Mouse (Mus musculus): Measurements from ENCODE around the gene Sbno2. TPM values are rescaled to one million over a fixed set of nuclear protein-coding genes. Genes with fewer than 3 reads are reported as not detected.

The Sbno2 gene
- polyA plus RNA-seq, 1 experiment from 2014 or later, result 8.3 TPM

DNA sequence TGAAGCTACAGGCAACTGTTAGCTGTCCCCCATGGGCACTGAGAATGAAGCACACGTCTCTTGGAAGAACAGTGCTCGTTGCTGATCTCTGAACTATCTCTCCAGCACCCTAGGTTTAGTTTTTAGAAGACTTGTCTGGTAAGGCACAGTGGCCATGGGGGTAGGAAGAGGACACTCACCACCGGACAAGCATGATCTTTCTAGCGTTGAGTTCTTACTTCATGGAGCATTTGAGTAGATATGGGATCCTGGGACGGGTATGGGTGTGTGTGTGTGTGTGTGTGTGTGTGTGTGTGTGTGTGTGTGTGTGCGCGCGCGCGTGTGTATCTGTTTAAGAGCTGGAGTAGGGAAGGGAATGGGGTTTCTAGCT lies 35.3 kb upstream of the Sbno2 start, which contains the start of gene Cbarp:
Gene Cbarp, minus strand, starts transcription at position 170 of the 370 bp plus-strand sequence.
- no peaks in the 10 kb centered on the region for H3K9me3 ChIP-seq (replicated peaks)
- 72% methylated on average over 10 of the region's 10 CpGs for WGBS
- peak within 1 kb of the TSS; percentile 87 for H3K27ac ChIP-seq
- H3K4me3 ChIP-seq, result peak within 1 kb of the TSS; percentile 78
- H3K27me3 ChIP-seq, result peaks cover 22% of the 10 kb centered on the region
- no peak for ATAC-seq (replicated peaks; ENCODE audit: insufficient number of reproducible peaks, insufficient read depth, low FRiP score, low read depth)
- H3K9ac ChIP-seq, result peak within 1 kb of the TSS; percentile 54
- peaks cover 24% of the 10 kb centered on the region for H3K36me3 ChIP-seq
- H3K4me2 ChIP-seq, result peak within 1 kb of the TSS; percentile 99
- H3K4me1 ChIP-seq (replicated peaks), result peaks cover 80% of the 10 kb centered on the region

DNA sequence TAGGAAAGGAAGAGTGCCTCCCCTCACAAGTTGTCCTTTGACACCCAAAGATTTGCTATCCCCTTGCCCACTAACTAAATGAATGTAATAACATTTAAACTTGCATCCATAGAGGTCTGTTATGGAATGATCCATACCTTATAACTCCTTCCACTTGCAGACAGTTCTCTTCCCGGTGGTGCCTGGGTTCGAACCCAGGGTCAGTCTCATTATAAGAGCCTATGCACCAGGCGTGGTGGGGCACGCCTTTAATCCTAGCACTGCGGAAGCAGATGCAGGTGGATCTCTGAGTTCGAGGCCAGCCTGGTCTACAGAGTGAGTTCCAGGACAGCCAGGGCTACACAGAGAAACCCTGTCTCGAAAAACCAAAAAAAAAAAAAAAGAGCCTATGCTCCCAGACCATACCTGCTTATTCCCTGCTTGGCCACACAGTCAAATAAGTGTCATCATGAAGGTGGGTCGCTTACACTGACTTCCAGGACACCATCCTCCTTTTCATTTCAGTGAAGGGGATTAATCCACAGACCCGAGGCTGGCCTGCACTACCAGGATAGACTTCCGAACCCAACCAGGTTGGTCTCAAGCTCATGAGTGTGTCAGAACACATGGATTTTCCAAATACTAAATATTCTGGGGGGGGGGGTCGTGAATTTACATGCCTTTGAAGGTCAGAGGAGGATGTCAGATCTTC lies 34.7 kb upstream of the Sbno2 start:
- no peak for ATAC-seq (replicated peaks; ENCODE audit: insufficient number of reproducible peaks, insufficient read depth, low FRiP score, low read depth)
- H3K27me3 ChIP-seq, result peaks cover 22% of the 10 kb centered on the region
- peak overlapping the region; percentile 99; the same call in 1 of the 2 replicates for H3K4me2 ChIP-seq
- 75% methylated on average over 11 of the region's 11 CpGs for WGBS
- no peaks in the 10 kb centered on the region for H3K9me3 ChIP-seq (replicated peaks)
- peak overlapping the region; percentile 87; the same call in 1 of the 2 replicates for H3K27ac ChIP-seq
- peaks cover 19% of the 10 kb centered on the region for H3K36me3 ChIP-seq
- no peak overlapping the region for H3K9ac ChIP-seq
- peaks cover 75% of the 10 kb centered on the region for H3K4me1 ChIP-seq (replicated peaks)
- H3K4me3 ChIP-seq, result peak overlapping the region; percentile 66; the same call in 1 of the 2 replicates

DNA sequence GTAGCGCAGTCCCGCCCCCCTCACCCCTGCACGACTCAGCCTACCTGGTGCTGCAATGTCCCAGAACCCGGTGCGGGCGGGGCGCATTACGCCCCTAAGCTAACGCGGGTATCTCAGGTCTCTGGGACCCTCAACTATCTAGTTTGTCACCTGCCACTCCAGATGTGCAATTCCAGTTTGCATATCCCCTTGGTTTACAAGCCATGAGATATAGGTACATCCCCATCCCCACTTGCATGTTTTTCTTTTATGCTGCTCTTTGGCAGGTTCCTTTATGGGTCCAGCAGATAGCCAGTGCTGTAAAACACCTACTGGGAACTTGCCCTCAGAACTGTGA lies 34.0 kb upstream of the Sbno2 start:
- Histone ChIP-seq H3K4me1 (replicated peaks) (peaks cover 68% of the 10 kb centered on the region), H3K9me3 (replicated peaks) (no peaks in the 10 kb centered on the region), H3K4me3 (peak overlapping the region; percentile 66), H3K27ac (no peak overlapping the region), H3K27me3 (peaks cover 22% of the 10 kb centered on the region), H3K4me2 (peak overlapping the region; percentile 99), H3K9ac (peak overlapping the region; percentile 67), H3K36me3 (peaks cover 12% of the 10 kb centered on the region)
- 0% methylated on average over 9 of the region's 10 CpGs for WGBS
- no peak for ATAC-seq (replicated peaks; ENCODE audit: insufficient number of reproducible peaks, insufficient read depth, low FRiP score, low read depth)

DNA sequence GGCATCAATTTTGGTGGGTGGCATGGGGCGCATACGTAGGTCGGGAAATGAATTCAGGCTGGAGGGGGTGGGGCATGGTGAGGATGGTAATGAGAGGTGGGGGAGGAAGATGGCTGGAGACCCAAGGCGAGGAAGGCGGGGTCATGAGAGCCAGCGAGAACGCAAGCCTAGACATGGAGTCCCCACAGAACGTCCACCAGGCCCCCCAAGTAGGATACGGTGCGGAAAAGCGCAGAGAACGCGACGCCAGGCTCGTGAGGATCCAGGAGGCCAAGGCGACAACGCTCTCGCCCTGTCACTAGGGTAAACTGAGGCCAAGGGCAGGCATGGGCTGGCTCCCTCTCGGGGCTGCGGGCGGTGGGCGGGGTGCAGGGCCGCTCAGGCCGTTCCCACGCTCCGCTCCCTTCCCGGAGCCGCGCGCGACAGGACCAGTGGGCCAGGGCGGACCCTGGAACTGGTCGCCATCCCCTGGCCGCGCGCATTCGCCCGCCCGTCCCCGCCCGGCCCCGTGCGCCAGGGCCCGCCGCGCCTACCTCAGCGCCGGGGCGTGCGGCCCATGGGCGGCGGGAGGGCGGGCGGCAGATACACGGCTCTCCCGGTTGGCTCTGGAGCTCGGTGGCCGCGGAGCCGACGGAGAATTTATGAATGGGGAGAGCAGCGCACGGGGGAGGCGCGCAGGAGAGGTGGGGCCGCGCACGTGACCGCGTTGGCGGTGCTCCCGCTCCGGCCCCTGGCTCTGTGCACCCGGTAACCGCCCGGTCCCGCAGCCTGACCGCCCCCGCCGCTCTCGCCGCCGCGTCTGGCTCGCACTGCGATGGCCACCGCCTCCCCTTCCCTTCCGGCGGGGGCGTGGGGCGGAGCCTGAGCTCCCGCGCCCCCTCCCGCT lies 33.4 kb upstream of the Sbno2 start, which contains the start of gene Atp5d:
Gene Atp5d, plus strand, starts transcription at position 80 of the 886 bp plus-strand sequence.
- Histone ChIP-seq H3K9ac (peak within 1 kb of the TSS; percentile 67), H3K4me2 (peak within 1 kb of the TSS; percentile 99), H3K27ac (peak within 1 kb of the TSS; percentile 25; the same call in 1 of the 2 replicates), H3K4me3 (peak within 1 kb of the TSS; percentile 66), H3K27me3 (peaks cover 22% of the 10 kb centered on the region), H3K9me3 (replicated peaks) (no peaks in the 10 kb centered on the region), H3K4me1 (replicated peaks) (peaks cover 68% of the 10 kb centered on the region), H3K36me3 (peaks cover 6% of the 10 kb centered on the region; the same call in 1 of the 2 replicates)
- WGBS, result under 1% methylated on average over 71 of the region's 94 CpGs
- ATAC-seq (replicated peaks; ENCODE audit: insufficient number of reproducible peaks, insufficient read depth, low FRiP score, low read depth), result peak; percentile 4; the same call in 1 of the 2 replicates

DNA sequence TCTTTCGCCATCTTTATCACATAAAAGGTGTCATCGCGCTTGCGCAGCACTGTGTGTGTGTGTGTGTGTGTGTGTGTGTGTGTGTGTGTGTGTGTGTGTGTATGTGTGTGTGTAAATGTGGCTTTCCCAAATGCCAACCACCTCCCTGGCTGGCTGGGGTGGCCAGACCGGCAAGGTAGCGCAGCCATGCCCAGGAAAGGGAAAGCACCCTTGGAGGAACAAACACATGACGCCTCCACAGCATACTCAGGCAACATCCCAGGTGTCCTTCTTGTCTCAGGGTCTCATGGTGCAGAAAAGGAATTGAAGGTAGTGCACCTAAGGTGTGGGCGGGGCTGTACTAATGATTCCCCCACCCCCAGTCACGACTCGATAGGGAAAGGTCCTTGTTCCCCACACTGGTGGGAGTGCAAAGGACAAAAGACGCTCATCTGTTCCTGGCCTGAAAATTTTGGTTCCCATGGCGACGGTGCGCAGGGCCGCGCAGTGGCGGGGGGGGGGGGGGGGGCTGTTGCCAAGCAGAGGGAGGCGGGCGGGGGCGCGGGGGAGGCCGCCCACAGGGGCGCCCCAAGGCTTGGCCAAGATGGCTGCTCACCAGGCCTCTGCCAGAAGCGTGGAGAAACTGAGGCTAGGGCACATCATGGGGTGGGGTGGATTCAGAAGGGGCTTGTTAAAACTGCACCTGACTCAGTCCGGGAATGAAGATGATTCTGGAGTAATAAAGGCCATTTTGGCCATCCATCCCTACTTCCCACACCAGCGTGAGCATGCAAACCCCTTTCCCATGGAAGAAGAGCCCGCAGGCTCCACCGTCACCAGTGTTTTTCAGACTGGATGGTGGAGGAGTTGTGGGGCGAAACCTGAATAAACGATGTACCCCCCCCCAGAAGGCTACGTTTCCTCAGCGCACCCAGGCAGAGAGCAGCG lies 32.5 kb upstream of the Sbno2 start:
- peak overlapping the region; percentile 67 for H3K9ac ChIP-seq
- H3K4me2 ChIP-seq, result peak overlapping the region; percentile 99
- H3K4me3 ChIP-seq, result peak overlapping the region; percentile 66
- no peaks in the 10 kb centered on the region for H3K9me3 ChIP-seq (replicated peaks)
- no peak for ATAC-seq (replicated peaks; ENCODE audit: insufficient number of reproducible peaks, insufficient read depth, low FRiP score, low read depth)
- H3K4me1 ChIP-seq (replicated peaks), result peaks cover 68% of the 10 kb centered on the region
- peaks cover 22% of the 10 kb centered on the region for H3K27me3 ChIP-seq
- no peaks in the 10 kb centered on the region for H3K36me3 ChIP-seq
- 8% methylated on average over 33 of the region's 33 CpGs for WGBS
- H3K27ac ChIP-seq, result no peak overlapping the region

DNA sequence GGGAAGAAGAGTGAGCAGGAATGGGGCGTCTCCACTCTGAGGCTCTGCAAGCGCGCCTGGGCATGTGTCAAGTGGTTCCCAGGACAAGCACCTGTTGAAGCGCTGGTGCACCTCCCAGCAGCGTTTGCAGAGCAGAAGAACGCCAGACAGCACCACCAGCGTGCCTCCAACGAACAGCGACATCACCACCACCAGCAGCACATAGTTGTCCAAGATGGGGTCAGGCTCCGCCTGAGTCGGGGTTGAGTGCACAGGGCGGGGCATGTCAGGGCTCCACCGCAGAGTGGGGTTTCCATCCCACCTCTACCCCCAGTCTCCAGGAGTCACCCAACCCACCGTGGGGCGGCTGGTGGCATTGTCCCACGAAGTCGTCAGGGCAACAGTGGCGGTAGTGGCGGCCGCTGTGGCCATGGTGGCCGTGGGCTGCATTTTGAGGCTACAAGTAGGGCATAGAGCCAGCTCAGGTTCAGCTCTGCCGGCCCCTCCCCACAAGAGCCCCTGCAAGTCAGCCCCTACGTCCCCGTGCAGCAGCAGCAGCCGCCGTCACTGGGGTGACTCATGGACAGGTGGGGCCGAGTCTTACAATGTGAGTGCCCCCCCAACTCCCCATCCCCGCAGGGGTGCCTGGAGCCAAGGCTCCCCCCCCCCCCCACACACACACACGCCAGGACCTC lies 31.7 kb upstream of the Sbno2 start:
- peak overlapping the region; percentile 66 for H3K4me3 ChIP-seq
- WGBS, result 7% methylated on average over 29 of the region's 29 CpGs
- peaks cover 22% of the 10 kb centered on the region for H3K27me3 ChIP-seq
- peak overlapping the region; percentile 99 for H3K4me2 ChIP-seq
- H3K9ac ChIP-seq, result peak overlapping the region; percentile 43
- ATAC-seq (replicated peaks; ENCODE audit: insufficient number of reproducible peaks, insufficient read depth, low FRiP score, low read depth), result no peak
- peaks cover 69% of the 10 kb centered on the region for H3K4me1 ChIP-seq (replicated peaks)
- no peaks in the 10 kb centered on the region for H3K36me3 ChIP-seq
- no peak overlapping the region for H3K27ac ChIP-seq
- H3K9me3 ChIP-seq (replicated peaks), result no peaks in the 10 kb centered on the region

DNA sequence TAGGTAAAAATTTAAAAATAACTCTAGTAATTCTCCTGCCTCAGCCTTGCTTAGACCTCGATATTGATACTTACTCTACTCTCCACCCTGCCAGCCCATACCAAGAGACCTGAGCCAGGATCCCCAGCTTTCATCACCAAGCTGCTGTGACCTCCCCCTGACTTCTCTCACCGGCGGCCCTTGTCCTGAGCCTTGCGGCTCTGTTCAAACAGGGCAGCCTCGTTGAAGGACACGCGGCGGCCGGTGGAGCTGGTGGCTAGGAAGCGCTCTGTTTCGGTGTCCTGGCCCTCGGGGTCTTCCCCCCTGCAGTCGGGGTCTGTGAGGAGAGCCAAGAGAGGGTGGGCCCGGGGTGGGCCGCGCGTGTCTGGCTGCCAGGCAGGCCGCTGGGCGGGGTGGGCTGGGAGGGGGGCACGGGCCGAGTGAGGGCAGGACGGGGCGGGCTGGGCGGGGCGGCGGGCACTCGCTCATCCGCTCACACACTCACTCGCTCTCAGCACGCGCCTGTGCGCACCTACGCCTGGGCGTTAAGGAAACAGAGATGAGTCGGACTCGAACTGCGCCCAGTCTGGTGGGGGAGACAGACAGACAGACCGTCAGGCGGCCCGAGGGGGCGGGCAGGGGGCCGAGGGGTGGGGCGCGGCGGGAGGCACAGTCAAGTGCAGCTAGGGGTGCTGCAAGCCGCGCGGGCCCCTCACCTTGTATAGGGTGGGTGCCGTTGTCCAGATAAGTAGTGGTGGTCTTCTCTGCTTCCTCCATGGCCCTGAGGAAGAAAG lies 31.0 kb upstream of the Sbno2 start:
- Histone ChIP-seq H3K9me3 (replicated peaks) (no peaks in the 10 kb centered on the region), H3K27me3 (peaks cover 22% of the 10 kb centered on the region), H3K9ac (0 out of 2 replicates have a peak overlapping the region, but pooled peaks have one; percentile 15), H3K27ac (no peak overlapping the region), H3K4me2 (peak overlapping the region; percentile 99), H3K36me3 (peaks cover 3% of the 10 kb centered on the region; the same call in 1 of the 2 replicates), H3K4me1 (replicated peaks) (peaks cover 68% of the 10 kb centered on the region), H3K4me3 (peak overlapping the region; percentile 66)
- ATAC-seq (replicated peaks; ENCODE audit: insufficient number of reproducible peaks, insufficient read depth, low FRiP score, low read depth), result no peak
- WGBS, result 15% methylated on average over 46 of the region's 49 CpGs

DNA sequence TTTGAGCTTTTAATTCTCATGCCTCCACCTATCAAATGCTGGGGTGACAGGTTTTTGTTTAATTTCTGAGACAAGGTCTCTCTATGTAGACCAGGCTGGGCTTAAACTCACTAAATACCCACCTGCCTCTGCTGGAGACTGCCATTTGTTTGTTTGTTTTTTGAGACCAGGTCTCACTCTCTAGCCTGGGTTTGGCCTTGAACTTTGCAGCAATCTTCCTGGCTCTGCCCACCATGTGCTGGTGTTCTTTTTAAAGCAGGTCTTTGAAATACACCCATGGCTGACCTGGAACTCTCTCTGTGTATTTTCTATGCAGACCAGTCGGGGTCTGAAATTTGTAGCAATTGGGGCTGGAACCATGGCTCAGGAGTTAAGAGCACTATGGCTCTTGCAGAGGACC lies 30.3 kb upstream of the Sbno2 start:
- WGBS, result 100% methylated on average over 1 of the region's 1 CpGs
- no peak overlapping the region for H3K4me2 ChIP-seq
- H3K4me3 ChIP-seq, result no peak overlapping the region
- peaks cover 22% of the 10 kb centered on the region for H3K27me3 ChIP-seq
- H3K36me3 ChIP-seq, result peaks cover 10% of the 10 kb centered on the region
- no peak overlapping the region for H3K9ac ChIP-seq
- ATAC-seq (replicated peaks; ENCODE audit: insufficient number of reproducible peaks, insufficient read depth, low FRiP score, low read depth), result no peak
- H3K27ac ChIP-seq, result no peak overlapping the region
- H3K9me3 ChIP-seq (replicated peaks), result no peaks in the 10 kb centered on the region
- H3K4me1 ChIP-seq (replicated peaks), result peaks cover 69% of the 10 kb centered on the region

DNA sequence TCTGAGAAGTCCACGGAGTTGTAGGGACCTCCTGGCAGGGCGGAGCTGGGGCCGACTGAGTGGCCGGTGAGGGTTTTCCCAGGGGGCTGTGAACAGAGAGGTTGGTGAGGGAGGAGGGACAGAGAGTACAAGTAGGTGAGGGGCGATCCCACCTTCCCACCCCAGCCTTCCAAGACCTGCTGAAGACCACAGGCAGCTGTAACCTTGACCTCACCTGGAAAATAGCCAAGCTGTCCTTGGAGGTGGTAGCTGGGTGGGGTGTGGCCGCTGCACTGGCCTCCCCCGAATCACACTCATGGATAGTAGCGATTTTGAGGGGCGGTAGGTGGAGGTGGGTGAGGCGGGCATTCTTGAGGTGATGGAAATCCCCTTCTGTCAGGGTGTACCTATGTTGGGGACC lies 29.8 kb upstream of the Sbno2 start:
- Histone ChIP-seq H3K4me3 (no peak overlapping the region), H3K27ac (no peak overlapping the region), H3K36me3 (peaks cover 15% of the 10 kb centered on the region), H3K27me3 (peaks cover 22% of the 10 kb centered on the region), H3K9ac (no peak overlapping the region), H3K4me2 (no peak overlapping the region), H3K4me1 (replicated peaks) (peaks cover 69% of the 10 kb centered on the region), H3K9me3 (replicated peaks) (no peaks in the 10 kb centered on the region)
- WGBS, result 85% methylated on average over 10 of the region's 10 CpGs
- no peak for ATAC-seq (replicated peaks; ENCODE audit: insufficient number of reproducible peaks, insufficient read depth, low FRiP score, low read depth)

DNA sequence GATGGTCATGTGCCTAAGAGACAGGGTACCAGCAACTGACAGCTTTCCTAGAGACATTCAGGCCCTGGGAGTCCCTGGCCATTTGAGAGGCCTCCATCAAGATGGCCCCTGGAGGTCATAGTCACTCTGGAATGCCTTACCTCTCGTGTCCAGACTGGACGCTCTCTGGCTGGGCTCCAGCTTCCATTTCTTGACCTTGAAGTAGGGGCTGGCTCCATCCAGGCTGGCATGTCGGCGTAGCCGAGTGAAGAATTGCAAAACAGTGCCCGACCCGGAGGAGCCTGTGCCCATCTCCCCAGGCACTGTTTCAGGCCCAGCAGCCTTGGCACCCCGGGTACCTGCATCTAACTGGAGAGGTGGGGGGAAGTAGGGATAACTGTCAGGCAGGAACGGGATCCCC lies 29.1 kb upstream of the Sbno2 start:
- H3K9me3 ChIP-seq (replicated peaks), result no peaks in the 10 kb centered on the region
- H3K27me3 ChIP-seq, result peaks cover 22% of the 10 kb centered on the region
- H3K4me1 ChIP-seq (replicated peaks), result peaks cover 65% of the 10 kb centered on the region
- ATAC-seq (replicated peaks; ENCODE audit: insufficient number of reproducible peaks, insufficient read depth, low FRiP score, low read depth), result no peak
- WGBS, result 77% methylated on average over 9 of the region's 9 CpGs
- peaks cover 23% of the 10 kb centered on the region for H3K36me3 ChIP-seq
- H3K27ac ChIP-seq, result no peak overlapping the region
- H3K4me3 ChIP-seq, result no peak overlapping the region
- H3K4me2 ChIP-seq, result no peak overlapping the region
- no peak overlapping the region for H3K9ac ChIP-seq
